Mouse (Mus musculus) E14TG2a.4 (cell line): ENCODE measurements at regions not wholly inside any gene's neighbourhood (a gene's known extent, or its start where the extent isn't known, plus 50 kb on each side); places are given as distances from the start of the nearest gene placed in this dataset.

Source experiments
- H3K27me3 ChIP-seq: 2 replicates; pipeline ENCODE4 v1.6.1; 2014; ENCODE audit warnings: low read length, control low read depth; ENCODE audit not compliant: insufficient read depth
- H3K36me3 ChIP-seq: 2 replicates; pipeline ENCODE4 v1.6.1; 2014; ENCODE audit warnings: low read length, control low read depth; ENCODE audit not compliant: insufficient read depth
- H3K4me1 ChIP-seq: replicated peaks from 2 replicates; pipeline ENCODE4 v1.6.1; 2014; ENCODE audit warnings: low read depth, low read length, control low read depth
- H3K4me3 ChIP-seq: replicated peaks from 2 replicates; pipeline ENCODE4 v1.5.1; 2014; ENCODE audit warnings: mild to moderate bottlenecking, low read length
- H3K9me3 ChIP-seq: 2 replicates; pipeline ENCODE4 v1.6.1; 2014; ENCODE audit warnings: low read length, control low read depth
- CTCF ChIP-seq: conservative IDR thresholded peaks from 2 replicates; pipeline ENCODE4 v1.5.1; 2014; ENCODE audit warnings: low read length
- NANOG ChIP-seq: IDR thresholded peaks from 2 replicates; pipeline ENCODE4 v1.6.1; 2014; ENCODE audit warnings: borderline replicate concordance, low read length, mixed read lengths
- POU5F1 ChIP-seq: IDR thresholded peaks from 2 replicates; pipeline ENCODE4 v1.6.1; 2014; ENCODE audit warnings: low read length, borderline replicate concordance

- no peaks in the 10 kb centered on the region for H3K9me3 ChIP-seq
- H3K4me3 ChIP-seq, result no peak overlapping the region
- 0 out of 2 replicates have a peak, but pooled peaks cover 6% of the 10 kb centered on the region for H3K27me3 ChIP-seq
- H3K4me1 ChIP-seq, result no peaks in the 10 kb centered on the region
- TF ChIP-seq CTCF (no peak), POU5F1 (no peak), NANOG (no peak)
- H3K36me3 ChIP-seq, result no peaks in the 10 kb centered on the region
Measured at GRCm38 (mm10) chr9:101413071-101413633, 161.6 kb upstream of the Ppp2r3a start.

GRCm38 (mm10) chr9:101411951-101412350, 160.4 kb upstream of the Ppp2r3a start:
- no peak for TF ChIP-seq NANOG
- no peak for TF ChIP-seq CTCF
- no peak for TF ChIP-seq POU5F1
- Histone ChIP-seq H3K4me1 (no peaks in the 10 kb centered on the region), H3K4me3 (no peak overlapping the region), H3K27me3 (0 out of 2 replicates have a peak, but pooled peaks cover 6% of the 10 kb centered on the region), H3K9me3 (no peaks in the 10 kb centered on the region), H3K36me3 (no peaks in the 10 kb centered on the region)

GRCm38 (mm10) chr9:101411532-101411880, 159.9 kb upstream of the Ppp2r3a start:
- Histone ChIP-seq H3K36me3 (no peaks in the 10 kb centered on the region), H3K4me1 (no peaks in the 10 kb centered on the region), H3K27me3 (0 out of 2 replicates have a peak, but pooled peaks cover 6% of the 10 kb centered on the region), H3K9me3 (no peaks in the 10 kb centered on the region), H3K4me3 (no peak overlapping the region)
- TF ChIP-seq CTCF, result no peak
- TF ChIP-seq NANOG, result no peak
- TF ChIP-seq POU5F1, result no peak

GRCm38 (mm10) chr9:101410783-101411531, 159.4 kb upstream of the Ppp2r3a start:
- Histone ChIP-seq H3K27me3 (0 out of 2 replicates have a peak, but pooled peaks cover 6% of the 10 kb centered on the region), H3K36me3 (no peaks in the 10 kb centered on the region), H3K4me3 (no peak overlapping the region), H3K9me3 (no peaks in the 10 kb centered on the region), H3K4me1 (no peaks in the 10 kb centered on the region)
- no peak for TF ChIP-seq POU5F1
- TF ChIP-seq CTCF, result no peak
- TF ChIP-seq NANOG, result no peak

- TF ChIP-seq POU5F1 (no peak), NANOG (no peak), CTCF (no peak)
- H3K36me3 ChIP-seq, result no peaks in the 10 kb centered on the region
- no peak overlapping the region for H3K4me3 ChIP-seq
- 0 out of 2 replicates have a peak, but pooled peaks cover 6% of the 10 kb centered on the region for H3K27me3 ChIP-seq
- no peaks in the 10 kb centered on the region for H3K4me1 ChIP-seq
- H3K9me3 ChIP-seq, result no peaks in the 10 kb centered on the region
Measured at GRCm38 (mm10) chr9:101410348-101410747, 158.8 kb upstream of the Ppp2r3a start.

- Histone ChIP-seq H3K4me1 (no peaks in the 10 kb centered on the region), H3K27me3 (peaks cover 12% of the 10 kb centered on the region; the same call in 1 of the 2 replicates), H3K9me3 (no peaks in the 10 kb centered on the region), H3K36me3 (no peaks in the 10 kb centered on the region), H3K4me3 (no peak overlapping the region)
- no peak for TF ChIP-seq CTCF
- TF ChIP-seq POU5F1, result no peak
- no peak for TF ChIP-seq NANOG
Measured at GRCm38 (mm10) chr9:101408116-101408515, 156.5 kb upstream of the Ppp2r3a start.

GRCm38 (mm10) chr9:101407141-101407540, 155.5 kb upstream of the Ppp2r3a start:
- peaks cover 12% of the 10 kb centered on the region; the same call in 1 of the 2 replicates for H3K27me3 ChIP-seq
- H3K4me1 ChIP-seq, result no peaks in the 10 kb centered on the region
- H3K4me3 ChIP-seq, result no peak overlapping the region
- no peaks in the 10 kb centered on the region for H3K36me3 ChIP-seq
- TF ChIP-seq NANOG, result no peak
- TF ChIP-seq CTCF, result no peak
- no peaks in the 10 kb centered on the region for H3K9me3 ChIP-seq

GRCm38 (mm10) chr9:101404441-101405081, 153.0 kb upstream of the Ppp2r3a start:
- H3K9me3 ChIP-seq, result no peaks in the 10 kb centered on the region
- peaks cover 6% of the 10 kb centered on the region; the same call in 1 of the 2 replicates for H3K27me3 ChIP-seq
- TF ChIP-seq NANOG (no peak), POU5F1 (no peak), CTCF (no peak)
- no peak overlapping the region for H3K4me3 ChIP-seq
- no peaks in the 10 kb centered on the region for H3K4me1 ChIP-seq
- H3K36me3 ChIP-seq, result no peaks in the 10 kb centered on the region

- no peak overlapping the region for H3K4me3 ChIP-seq
- H3K36me3 ChIP-seq, result no peaks in the 10 kb centered on the region
- no peaks in the 10 kb centered on the region for H3K4me1 ChIP-seq
- TF ChIP-seq POU5F1 (no peak), CTCF (no peak), NANOG (no peak)
- H3K27me3 ChIP-seq, result peaks cover 6% of the 10 kb centered on the region; the same call in 1 of the 2 replicates
- no peaks in the 10 kb centered on the region for H3K9me3 ChIP-seq
Measured at GRCm38 (mm10) chr9:101404034-101404433, 152.4 kb upstream of the Ppp2r3a start.
